ENCODE assay signal across 8 mouse cellular contexts in the genomic region with DNA sequence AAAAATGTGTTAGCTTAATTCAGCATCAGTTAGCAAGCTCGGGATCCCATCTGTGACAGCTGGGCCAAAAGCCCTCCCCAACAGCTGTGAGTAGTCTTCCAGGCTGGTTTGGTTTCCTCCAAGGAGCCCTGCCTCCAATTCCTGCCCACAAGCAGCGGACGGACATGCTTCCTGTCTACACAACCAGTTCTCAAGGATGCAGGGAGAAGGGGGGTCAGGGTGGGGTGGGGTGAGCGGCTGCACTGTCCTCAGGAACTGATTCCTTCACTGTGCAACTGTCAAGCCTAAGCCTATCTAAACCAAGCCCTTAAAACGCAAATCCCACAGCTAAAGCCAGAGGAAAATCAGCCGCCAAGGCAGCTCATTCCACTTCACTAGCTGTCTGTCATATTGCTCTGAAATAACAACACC. TPM values are rescaled to one million over a fixed set of nuclear protein-coding genes. Genes with fewer than 3 reads are reported as not detected.
DNase-seq lines count a peak whose midpoint lies in the region; ATAC-seq and TF ChIP-seq lines count a peak whose summit lies in the region.

No protein-coding gene starts in this region.

- H3K4me1 ChIP-seq in G1E (ENCODE audit: insufficient read depth, low read depth, low read length) = peaks cover 42% of the 10 kb centered on the region
- peaks cover 15% of the 10 kb centered on the region for H3K4me1 ChIP-seq in hindbrain, embryonic 14.5 days (replicated peaks; ENCODE audit: control insufficient read depth, insufficient read depth, low read length)

- no peak for TF ChIP-seq CTCF in G1E (IDR thresholded peaks at IDR 0.05; ENCODE audit: low read depth, low read length)
- TF ChIP-seq CTCF in brain, embryonic 14.5 days (IDR thresholded peaks at IDR 0.05; ENCODE audit: borderline replicate concordance, extremely low read depth, insufficient read depth, insufficient read length) = no peak

- H3K9me3 ChIP-seq in G1E (replicated peaks) = no peaks in the 10 kb centered on the region
- H3K9me3 ChIP-seq in hindbrain, embryonic 14.5 days (ENCODE audit: control insufficient read depth, low read length) = no peaks in the 10 kb centered on the region

- H3K9ac ChIP-seq in hindbrain, embryonic 14.5 days = peak overlapping the region; percentile 96

- DNase-seq in G1E (ENCODE audit: low spot score) = peak; percentile 36
- peak; percentile 67 for DNase-seq in brain, embryonic 14.5 days (ENCODE audit: low read depth)
- DNase-seq in frontal cortex, adult 2 months (ENCODE audit: extremely low spot score in 1 of 2, low spot score in 1 of 2) = peak; percentile 56 to 69
- no peak for DNase-seq in hindbrain, embryonic 14.5 days (ENCODE audit: low spot score)
- peak; percentile 53 to 66 for DNase-seq in layer of hippocampus, postnatal 36 days
- DNase-seq in lung, postnatal 10 days = peak; percentile 77
- peak; percentile 71 to 85 for DNase-seq in right cerebral cortex, postnatal 10 days (ENCODE audit: low spot score in 2 of 2)
- DNase-seq in spleen, adult 18-20 months = no peak

- no peaks in the 10 kb centered on the region for H3K27me3 ChIP-seq in G1E (ENCODE audit: insufficient read depth, low read length)
- H3K27me3 ChIP-seq in hindbrain, embryonic 14.5 days (ENCODE audit: control insufficient read depth, insufficient read depth, low read length) = no peaks in the 10 kb centered on the region

- peak overlapping the region; percentile 86 for H3K4me2 ChIP-seq in hindbrain, embryonic 14.5 days (replicated peaks)

- H3K4me3 ChIP-seq in G1E (ENCODE audit: low read depth, low read length) = peak overlapping the region; percentile 91
- H3K4me3 ChIP-seq in hindbrain, embryonic 14.5 days (replicated peaks; ENCODE audit: low read length) = peak overlapping the region; percentile 99

- 4% methylated on average over 6 of the region's 6 CpGs for WGBS in hindbrain, embryonic 14.5 days

- peak overlapping the region; percentile 90 for H3K27ac ChIP-seq in hindbrain, embryonic 14.5 days

- H3K36me3 ChIP-seq in G1E (replicated peaks) = peaks cover 36% of the 10 kb centered on the region
- H3K36me3 ChIP-seq in hindbrain, embryonic 14.5 days (replicated peaks; ENCODE audit: control insufficient read depth, insufficient read depth) = peaks cover 17% of the 10 kb centered on the region; the same call in 1 of the 2 replicates

- ATAC-seq in G1E (ENCODE audit: extremely low read depth, insufficient number of reproducible peaks, low FRiP score, poor library complexity, severe bottlenecking) = no peak
- no peak for ATAC-seq in hindbrain, embryonic 14.5 days (ENCODE audit: low FRiP score)

- no peak for TF ChIP-seq POLR2A in brain, embryonic 14.5 days (IDR thresholded peaks at IDR 0.05; ENCODE audit: borderline replicate concordance, extremely low read depth, insufficient read depth, insufficient read length, poor library complexity, severe bottlenecking)

RNA-seq across cellular contexts. Expression of gene Stk25, which starts 24.0 kb away (rescaled TPM):
- 102 and 116 TPM in 2 replicates for total RNA-seq in G1E (2014; fragmentation: Nextera tagmentation)
- total RNA-seq in G1E (2017) = 64.8 and 72.8 TPM in 2 replicates
- 19.6 and 23.4 TPM in 2 replicates for polyA plus RNA-seq in G1E (2012)
- 338 and 358 TPM in 2 replicates for polyA plus RNA-seq in brain, embryonic 14.5 days (2012; rRNA removed)
- 359 and 411 TPM in 2 replicates for polyA plus RNA-seq in frontal cortex, adult 2 months (2012; rRNA removed)
- polyA plus RNA-seq in hindbrain, embryonic 14.5 days (2014; fragmentation: Nextera tagmentation; extraction: Ambion mirVana) = 354 and 373 TPM in 2 replicates
- total RNA-seq in layer of hippocampus, postnatal 36 days (2021) = 100 to 1,000 TPM; 397 to 399 TPM

RNA-seq across cellular contexts. Expression of gene Bok, which starts 51.0 kb away (rescaled TPM):
- not detected in 2 replicates for total RNA-seq in G1E (2014; fragmentation: Nextera tagmentation)
- 0.41 TPM in 1 of 2 replicates, not detected in the other for total RNA-seq in G1E (2017)
- not detected in 2 replicates for polyA plus RNA-seq in G1E (2012)
- polyA plus RNA-seq in brain, embryonic 14.5 days (2012; rRNA removed) = 61.5 and 80.8 TPM in 2 replicates
- polyA plus RNA-seq in frontal cortex, adult 2 months (2012; rRNA removed) = 48.4 and 53.9 TPM in 2 replicates
- polyA plus RNA-seq in hindbrain, embryonic 14.5 days (2014; fragmentation: Nextera tagmentation; extraction: Ambion mirVana) = 79.8 and 82.4 TPM in 2 replicates
- 10 to 100 TPM; 64.5 to 79.7 TPM for total RNA-seq in layer of hippocampus, postnatal 36 days (2021)

Comparison
In these comparisons a context has a peak if more than half of its experiments do, and no peak if none do; other contexts are left out.
1. DNase-seq: peak in G1E (single experiment), brain, embryonic 14.5 days (single experiment), frontal cortex, adult 2 months (2 of 2), layer of hippocampus, postnatal 36 days (2 of 2), lung, postnatal 10 days (single experiment) and right cerebral cortex, postnatal 10 days (2 of 2); none in hindbrain, embryonic 14.5 days (single experiment) and spleen, adult 18-20 months (0 of 2).
2. RNA of gene Stk25, which starts 24.0 kb away (polyA plus RNA-seq): 359 to 411 TPM in frontal cortex, adult 2 months, 354 to 373 TPM in hindbrain, embryonic 14.5 days and 338 to 358 TPM in brain, embryonic 14.5 days; 19.6 to 23.4 TPM in G1E; every median in the first group is over 10 times any median in the second.
3. RNA of gene Bok, which starts 51.0 kb away (polyA plus RNA-seq): 79.8 to 82.4 TPM in hindbrain, embryonic 14.5 days, 61.5 to 80.8 TPM in brain, embryonic 14.5 days and 48.4 to 53.9 TPM in frontal cortex, adult 2 months; not detected in G1E; every median in the first group is over 10 times any median in the second.